Mouse (Mus musculus) A20 (cell line): ENCODE measurements around the gene Dus3l.
A peak's percentile ranks its signal among the peaks of the same experiment; 100 is the strongest.

Experiments
- DNase-seq: peaks from one replicate; pipeline ENCODE4 v3.0.0-alpha.2; 2011; ENCODE audit warnings: low read depth, low spot score

The Dus3l gene

DNA sequence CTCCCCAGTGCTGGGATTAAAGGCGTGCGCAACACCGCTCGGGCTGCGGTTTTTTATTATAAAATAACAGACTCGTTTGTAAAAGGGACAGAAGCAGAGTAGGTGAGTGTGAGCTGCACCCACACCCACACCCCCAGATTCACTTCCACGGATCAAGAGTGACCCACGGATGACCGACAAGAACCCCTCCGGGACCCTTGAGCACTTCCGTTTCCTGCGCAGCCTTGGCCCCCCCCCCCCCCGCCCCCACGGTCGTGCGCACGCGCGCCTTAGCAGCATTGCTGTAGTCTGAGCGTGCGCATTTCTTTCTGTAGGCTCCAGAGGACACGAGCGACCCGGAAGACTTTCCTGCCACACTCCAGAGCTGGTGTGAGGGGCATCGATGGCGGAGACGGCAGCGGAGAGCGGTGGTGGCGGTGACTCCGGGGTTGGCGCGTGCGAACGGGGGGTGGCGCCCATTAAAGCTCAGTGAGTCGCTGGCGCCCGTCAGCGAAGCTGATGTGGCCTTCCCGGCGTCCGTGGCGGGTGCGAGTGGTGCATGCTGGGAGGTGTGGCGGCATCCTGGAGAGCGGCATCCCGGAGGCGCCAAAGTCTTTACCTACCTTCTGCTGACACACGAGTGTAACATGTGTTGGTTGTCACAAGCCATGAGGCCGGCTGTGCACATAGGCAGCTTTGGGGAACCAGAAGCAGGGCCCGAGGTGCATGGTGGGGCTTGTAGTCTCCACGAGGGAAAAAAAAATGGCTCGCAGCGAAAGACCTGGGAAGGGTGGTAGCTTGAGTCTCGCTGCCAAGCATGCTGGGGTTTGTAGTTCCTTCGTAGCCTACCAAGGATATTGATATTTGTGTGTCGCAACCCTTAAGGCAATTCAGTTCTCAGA lies at the start of gene Dus3l:
Gene Dus3l (plus strand): TSS at position 284 of the 881 bp plus-strand sequence.
- DNase-seq: peak; percentile 97

DNA sequence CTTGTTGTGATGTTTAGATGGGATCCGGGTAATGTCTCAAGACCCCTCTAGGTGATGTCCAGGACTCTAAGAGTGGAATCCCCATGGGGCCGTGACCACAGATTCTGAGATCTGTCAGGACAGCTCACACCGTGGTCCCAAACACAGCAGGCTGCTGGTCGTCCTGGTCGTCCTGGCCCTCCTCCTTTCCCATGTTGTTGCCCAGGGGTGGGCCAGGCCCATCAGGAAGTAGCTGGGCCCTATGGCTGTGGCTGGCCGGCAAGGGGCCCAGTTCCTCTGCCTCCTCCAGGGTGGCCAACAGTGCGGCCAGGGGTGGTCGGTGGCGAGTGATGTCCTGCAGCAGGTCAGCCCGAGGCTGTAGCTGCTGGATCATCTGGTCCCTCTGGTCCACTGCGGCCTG lies 49.2 kb upstream of the Dus3l start:
- DNase-seq: no peak

DNA sequence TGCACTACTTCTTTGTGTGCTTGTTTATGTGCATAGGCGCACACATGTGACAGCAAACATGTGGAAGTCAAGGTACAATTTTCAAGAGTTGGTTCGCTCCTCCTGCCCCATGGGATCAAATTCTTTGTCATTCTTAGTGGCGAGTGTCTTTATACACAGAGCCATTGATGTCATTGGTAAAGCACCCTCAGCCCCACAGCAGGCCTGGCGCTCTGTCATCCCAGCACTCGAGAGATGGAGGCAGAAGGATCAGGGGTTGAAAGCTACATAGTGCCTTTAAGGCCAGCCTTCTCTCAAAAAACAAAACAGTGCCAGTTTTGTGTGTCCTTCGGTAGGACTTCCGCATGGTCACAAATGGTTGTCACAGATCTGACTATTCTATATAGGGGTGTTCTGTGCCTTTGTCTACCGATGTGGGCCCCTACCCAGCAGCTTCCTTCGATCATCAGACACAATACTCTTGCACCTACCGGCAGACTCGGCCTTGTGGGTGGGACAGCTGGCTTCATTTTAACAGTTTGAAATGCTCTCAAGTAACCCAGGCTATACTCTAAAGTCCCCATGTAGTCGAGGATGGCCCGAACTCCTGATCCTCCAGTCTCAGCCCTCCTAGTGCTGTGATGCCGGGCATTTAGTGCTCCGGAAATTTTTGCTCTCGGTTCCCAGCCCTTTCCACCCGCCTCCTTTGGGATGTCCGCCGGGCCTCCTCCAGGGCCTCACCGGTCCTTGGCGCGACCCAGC lies 48.5 kb upstream of the Dus3l start:
- DNase-seq: no peak

DNA sequence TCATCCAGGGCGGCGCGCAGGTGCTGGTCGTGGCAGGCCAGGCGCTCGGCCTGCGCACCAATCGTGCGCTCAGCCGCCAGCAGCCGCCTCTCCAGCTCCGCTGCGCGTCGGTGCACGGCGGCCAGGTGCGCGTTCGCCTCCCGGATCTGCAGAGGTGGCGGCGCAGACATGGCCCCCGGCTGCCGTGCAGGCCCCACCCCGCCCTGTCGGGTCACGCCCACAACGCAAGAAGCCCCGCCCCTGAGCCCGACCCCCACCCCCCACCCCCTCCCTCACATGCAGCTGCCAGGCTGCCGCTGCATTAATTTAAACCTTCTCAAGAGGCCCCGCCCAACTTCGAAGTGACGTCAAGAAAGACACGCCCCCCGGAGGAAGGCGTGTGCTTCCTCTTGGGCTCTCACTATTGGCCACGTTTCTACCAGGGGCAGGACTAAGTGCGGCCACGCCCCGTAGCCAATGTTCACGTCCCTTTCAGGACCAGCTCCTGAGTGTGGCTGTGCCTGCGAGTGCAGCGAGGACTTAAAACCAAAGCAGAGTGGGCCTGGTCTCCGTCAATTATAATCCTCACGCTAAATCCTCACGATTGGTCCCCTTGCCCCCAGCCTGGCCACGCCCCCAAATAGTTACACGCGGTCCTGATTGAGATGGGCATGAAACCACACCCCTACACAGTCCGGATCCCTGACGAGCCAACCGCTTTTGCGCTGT lies 47.7 kb upstream of the Dus3l start:
- DNase-seq: peak; percentile 99

DNA sequence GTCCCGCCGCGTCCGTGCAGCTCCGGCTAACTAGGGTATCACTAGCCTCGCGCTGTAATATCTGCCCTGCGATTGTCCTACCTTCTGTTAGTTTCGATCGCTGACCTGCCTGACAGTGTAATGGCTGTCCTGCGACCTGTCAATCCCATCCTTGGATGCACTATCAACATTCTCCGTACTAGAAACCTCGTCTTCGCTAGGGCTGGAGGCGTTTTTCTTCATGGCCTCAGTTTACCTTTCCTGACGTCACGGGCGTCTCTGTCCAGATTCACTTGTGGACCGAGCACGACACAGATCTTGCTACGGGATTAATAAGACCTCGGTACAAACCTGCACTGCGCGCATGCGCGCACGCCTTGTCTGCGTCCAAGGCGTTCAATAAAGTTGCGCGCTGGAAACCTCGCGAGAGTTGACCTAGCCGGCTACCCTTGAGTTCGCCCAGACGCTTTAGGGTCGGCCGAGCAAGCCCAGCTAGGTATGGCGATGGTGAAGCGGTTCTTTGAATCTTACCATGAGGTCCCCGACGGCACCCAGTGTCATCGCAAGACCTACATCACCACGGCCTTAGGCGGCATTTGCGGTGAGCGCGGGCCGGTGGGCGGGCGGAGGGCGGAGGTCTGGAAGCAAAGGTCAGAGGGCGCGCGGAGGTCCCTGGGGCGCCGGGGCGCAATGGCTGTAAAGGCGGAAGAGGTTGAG lies 47.0 kb upstream of the Dus3l start, which contains the start of the genes Ndufa11 and Vmac:
Gene Ndufa11 (plus strand): TSS at position 405 of the 696 bp plus-strand sequence.
Gene Vmac (minus strand): TSS at position 660 of the 696 bp plus-strand sequence.
- peak; percentile 99 for DNase-seq

DNA sequence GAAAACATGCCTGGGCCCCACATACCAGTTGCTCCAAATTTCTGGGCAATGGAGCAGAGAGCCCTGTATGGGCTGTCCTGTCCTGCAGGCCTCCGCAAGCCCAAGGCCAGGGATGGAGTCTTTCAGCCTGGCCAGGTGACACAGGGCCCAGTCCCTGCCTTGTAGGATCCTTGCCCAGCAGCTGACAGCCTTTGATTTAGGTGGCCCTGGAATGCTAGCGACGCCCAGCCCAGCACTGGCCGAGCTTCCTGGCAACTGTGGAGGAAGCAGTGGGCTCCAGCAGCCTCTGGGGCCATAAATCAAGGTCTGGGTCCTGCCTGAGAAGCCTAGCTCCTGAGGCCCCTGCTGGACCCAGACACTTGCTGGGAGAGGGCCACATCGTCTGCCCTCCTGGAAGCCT lies 42.1 kb upstream of the Dus3l start:
- DNase-seq: no peak

DNA sequence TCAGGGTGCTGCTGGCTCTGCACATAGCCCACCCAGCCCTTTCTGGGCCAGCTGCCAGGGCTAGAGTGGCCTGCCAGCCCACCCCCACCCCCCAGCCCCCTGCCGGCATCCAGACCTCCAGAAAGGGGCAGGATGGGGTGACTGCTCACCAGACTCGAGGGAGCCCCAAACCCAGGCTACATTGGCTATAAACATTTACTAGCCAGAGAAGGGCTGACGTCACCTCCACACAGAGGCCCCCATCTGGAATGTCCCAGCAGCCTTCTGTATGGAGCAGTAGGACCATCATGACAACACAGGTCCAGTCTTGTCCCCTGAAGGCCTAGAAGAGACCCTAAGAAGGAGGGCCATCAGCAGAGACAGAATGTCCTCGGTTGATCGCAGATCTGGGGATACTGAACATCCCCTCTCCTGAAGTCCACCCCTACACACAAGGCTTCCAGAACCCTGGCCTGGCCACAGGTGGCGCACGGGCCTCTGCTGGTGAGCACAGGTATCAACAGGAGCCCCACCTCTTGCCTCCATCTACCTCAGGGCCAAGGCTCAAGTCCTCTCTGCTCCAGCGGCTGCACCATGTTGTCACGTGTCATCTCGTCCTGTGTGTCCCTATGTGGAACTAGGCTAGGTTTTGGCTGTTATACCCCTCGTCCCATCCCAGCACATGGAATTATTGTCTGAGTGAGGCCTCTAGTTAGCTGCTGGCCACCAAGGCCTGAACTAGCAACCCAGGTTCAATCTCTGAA lies 41.0 kb upstream of the Dus3l start:
- DNase-seq: no peak

DNA sequence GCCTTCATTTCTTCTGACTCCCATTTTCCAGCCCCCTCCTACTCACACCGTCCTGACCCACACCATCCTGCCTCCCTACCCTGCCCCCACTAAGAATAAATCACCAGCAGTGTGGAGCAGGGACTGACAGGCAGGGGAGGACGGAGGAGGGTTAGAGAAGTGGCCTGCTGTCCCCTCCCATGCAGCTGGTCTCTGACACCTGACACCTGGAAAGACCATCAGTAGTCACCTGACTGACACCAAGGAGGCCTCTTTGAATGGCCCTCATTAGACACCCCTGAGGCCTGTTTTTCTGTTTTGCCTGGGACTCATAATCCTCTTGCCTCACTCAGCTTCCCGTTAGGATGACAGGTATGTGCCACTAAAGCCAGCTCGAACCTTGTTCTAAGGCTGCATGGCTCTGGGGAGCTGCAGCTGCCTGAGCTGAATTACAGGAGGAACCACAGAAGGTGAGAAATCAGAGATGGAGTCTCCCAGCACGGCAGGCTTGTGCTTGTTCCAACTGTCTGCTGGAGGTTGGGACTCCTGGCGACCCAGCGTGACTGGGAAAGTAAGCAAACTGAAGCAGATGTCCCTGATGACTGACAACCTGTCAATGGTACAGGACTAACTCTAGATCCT lies 37.4 kb upstream of the Dus3l start:
- DNase-seq: peak; percentile 56

DNA sequence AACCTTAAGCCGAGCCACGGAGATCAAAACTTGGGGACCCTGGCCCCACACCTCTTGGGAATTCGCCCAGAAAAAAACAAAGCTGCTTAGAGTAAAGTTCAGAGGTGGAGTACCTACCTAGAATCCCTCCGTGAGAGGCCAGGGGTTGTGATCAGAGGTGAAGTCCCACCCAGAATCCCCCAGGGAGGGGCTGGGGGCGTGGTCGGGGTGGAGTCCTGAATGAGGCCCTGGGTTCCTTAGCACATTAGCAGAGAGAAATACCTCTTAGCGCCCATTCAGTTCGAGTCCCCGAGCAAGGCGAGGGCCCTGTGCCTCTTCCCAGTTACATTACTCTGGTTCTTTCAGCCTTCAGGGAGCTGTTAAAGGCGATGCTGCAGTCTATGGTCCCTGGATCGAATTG lies 36.9 kb upstream of the Dus3l start:
- peak; percentile 74 for DNase-seq

DNA sequence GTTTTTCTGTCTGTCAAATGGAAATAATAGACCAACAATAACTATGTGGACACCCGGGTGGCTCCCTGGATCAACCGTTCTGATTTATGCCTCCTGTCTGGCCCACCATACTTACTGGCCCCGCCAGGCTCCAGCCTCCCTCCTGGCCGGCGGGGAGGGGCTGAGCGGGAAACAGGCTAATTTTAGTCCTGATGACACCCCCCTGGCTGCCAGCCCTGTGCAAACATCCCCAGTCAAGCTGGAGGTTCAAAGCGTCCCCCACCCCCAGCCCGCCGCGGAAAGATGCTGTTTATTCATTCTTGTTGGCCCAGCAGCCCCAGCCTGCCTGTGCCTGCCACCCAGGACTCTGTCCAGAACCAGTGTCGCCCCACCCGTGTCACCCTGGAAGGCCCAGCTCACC lies 36.4 kb upstream of the Dus3l start:
- DNase-seq: no peak

DNA sequence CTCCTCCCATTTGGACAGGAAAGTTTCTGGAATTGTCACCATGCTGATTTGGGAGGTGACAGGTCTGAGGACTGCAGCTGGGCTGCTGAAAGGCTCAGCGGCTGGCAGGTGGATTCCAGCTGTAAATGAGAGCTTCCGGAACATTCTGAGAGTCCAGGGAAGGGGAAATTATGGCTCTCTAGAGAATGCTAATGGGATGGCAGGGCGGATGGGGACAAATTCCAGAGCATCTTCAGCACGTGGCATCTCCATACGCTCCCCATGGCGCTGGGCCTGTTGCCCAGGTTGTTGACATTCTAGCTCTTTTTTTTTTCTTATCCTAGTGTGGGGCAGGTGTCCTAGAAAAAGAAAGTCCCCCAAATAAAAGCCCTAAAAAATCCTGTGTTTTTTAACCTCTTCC lies 35.4 kb upstream of the Dus3l start:
- no peak for DNase-seq

DNA sequence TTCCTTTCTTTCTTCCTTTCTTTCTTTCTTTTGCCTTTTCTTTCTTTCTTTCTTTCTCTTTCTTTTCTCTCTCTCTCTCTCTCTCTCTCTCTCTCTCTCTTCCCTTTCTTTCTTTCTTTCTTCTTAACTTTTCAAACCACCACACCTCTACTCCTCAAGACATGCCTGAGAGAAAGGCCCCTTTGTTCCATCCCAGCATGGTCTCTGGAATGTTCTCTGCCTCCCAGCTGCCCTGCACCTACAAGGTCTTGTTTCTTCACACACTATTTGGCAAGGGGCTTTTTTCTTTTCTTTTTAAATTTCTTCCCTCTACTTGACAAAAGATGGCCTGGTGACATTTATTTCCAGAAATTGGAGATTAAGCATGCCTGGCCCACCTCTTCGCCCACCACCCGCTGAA lies 34.9 kb upstream of the Dus3l start:
- DNase-seq: no peak

DNA sequence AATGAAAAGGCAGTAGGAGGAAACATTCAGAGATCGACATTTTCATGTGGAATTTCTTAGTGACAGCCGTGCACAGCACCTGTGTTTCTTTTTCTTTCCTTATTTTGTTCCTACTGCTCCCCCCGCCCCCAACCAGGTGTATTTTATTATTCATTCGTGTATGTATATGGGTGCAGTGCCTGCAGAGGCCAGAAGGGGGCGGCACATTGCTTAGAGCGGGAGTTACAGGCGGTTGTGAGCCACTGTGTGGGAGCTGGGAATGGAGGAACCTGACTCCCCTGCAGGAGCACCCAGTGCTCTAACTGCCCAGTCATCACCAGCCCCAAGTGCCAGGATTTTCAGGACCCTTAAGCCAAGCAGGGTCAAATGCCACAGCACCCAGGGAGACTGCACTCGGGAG lies 28.0 kb upstream of the Dus3l start:
- DNase-seq: peak; percentile 61

DNA sequence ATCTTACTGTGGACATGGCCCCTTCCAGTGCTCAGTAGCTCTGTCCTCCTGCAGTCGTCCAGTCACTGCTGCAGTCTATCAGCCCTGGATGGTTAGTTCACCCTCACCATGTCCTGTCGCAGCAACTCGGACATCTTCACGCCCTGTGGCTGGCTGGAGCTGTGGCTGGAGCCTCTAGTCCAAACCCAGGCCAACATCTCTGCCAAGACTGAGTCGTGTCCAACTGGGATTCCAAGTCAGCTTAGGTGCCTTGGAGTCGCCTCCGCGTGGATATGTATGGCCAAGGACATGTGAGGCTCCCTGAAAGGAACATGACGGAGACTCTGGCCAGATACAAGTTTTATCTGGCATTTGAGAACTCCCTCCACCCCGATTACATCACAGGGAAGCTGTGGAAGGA lies 26.3 kb upstream of the Dus3l start:
- no peak for DNase-seq

DNA sequence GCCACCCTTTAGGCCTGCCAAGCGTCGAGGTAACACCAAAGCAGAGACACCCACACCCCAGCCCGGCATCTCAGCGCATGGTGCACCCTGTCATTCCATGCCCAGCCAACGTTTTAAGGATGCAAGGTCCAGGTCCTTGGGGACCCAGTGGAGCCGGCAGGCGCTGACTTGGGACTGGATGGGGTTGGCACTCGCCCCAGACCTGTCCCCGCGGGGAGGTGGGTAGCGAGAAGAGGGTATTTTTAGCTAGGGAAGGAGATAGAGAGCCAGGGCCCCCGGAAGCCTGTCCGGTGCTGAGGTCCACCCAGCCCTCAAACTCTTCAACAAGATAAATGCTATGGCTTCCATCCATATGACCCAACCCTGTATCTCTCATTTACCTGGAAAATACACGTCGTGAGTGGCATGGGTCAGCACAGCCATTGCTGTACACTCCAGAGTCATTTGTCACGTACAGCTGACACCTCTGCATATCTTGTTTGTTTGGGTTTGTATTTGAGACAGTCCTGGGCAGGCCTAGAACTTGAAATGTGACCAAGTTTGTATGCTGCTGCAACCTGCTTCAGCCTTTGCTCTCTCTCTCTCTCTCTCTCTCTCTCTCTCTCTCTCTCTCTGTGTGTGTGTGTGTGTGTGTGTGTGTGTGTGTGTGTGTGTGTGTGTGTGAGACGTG lies 24.3 kb upstream of the Dus3l start:
- DNase-seq: no peak

DNA sequence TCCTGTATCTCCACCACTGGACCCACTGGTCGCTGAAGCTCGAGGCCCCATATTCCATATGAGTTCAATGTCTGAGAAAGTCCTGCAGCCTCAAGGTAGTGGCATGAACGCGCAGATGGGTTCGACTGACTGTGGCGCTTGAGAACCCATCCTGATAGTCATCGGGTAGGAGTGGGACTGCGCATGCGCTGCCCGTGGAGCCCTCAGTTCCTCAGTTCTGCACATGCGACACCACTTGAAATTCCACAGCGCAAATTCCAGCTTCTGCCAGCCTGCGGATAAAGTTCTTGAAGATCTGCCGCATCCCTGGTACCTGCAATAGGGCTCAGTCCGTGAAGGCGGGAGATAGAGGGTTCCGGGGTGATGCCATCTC lies 23.8 kb upstream of the Dus3l start:
- peak; percentile 83 for DNase-seq

DNA sequence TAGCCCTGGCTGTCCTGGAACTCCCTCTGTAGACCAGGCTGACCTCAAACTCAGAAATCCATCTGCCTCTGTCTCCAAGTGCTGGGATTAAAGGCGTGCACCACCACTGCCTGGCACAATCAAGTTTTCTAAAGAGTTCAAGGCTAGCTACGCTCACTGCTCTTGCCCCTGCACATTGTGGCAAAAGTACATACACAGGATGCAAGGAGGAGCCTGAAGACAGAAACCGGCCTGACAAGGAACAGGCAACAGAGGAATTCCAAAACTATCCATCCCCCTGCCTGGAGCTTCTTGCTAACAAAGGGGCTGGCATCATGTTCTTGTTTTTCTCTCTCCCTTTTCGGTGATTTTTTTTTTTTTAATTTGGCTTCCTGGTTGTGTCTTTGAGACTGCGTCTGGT lies 20.4 kb upstream of the Dus3l start:
- no peak for DNase-seq

DNA sequence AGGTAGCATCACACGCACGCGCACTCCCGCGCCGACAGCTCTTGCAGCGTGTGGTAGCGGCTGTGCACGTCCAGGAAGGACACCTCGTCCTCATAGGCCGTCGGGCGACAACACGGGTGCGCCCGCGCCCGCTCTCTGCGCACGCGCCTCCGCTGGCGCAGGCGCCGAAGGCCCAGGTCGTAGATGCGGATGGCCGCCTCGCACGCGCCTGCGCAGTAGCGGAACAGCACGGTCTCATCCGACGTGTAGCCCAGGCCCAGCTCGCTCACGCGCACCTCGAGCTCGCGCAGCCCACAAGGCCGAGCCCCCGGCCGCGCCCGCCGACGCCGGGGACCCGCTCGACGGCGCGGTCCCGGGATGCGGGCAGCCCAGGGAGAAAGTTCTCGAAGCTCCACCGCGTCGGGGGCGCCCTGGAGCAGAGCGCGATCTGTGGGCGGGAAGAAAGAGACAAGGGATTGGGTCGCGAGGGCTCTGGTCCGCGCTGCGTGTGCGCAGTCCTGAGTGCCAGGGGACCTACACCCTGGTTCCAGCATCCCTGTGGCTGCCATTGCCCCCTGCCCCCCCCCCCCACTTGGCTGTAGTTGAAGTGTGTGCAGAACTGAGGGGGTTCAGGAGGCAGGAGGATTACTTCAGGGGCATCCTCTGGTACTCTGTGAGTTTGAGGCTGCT lies 13.0 kb upstream of the Dus3l start:
- DNase-seq: no peak

DNA sequence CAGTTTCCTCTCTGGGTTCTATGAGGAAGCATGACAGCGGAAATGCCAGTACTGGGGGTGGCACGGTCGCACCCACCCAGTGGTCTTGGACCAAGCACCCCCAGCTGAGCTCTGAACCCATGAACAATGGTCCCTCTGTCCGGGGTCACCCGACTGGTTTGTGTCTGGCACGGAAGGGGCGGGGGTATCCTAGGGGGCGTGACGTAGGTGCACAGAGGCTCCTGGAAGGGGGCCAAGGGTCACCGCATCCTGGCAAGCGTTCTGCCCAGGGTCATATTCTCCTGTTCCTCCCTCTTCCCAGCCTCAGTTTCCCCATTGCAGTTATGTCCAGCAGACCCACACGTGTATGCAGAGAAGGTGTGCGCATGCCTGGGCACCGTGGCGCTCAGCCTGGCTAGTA lies 11.1 kb upstream of the Dus3l start:
- no peak for DNase-seq
